Mouse (Mus musculus) ES-E14 (cell line): ENCODE measurements around the gene Fbxw8.

Experiments
- CHD2 ChIP-seq: IDR thresholded peaks from 2 replicates; pipeline ENCODE4 v1.6.1; 2014; ENCODE audit warnings: mild to moderate bottlenecking, low read depth, low read length, inconsistent platforms
- HCFC1 ChIP-seq: IDR thresholded peaks from 2 replicates; pipeline ENCODE4 v1.6.1; 2012; ENCODE audit warnings: low read length, inconsistent platforms, borderline replicate concordance; ENCODE audit not compliant: insufficient read depth

DNA sequence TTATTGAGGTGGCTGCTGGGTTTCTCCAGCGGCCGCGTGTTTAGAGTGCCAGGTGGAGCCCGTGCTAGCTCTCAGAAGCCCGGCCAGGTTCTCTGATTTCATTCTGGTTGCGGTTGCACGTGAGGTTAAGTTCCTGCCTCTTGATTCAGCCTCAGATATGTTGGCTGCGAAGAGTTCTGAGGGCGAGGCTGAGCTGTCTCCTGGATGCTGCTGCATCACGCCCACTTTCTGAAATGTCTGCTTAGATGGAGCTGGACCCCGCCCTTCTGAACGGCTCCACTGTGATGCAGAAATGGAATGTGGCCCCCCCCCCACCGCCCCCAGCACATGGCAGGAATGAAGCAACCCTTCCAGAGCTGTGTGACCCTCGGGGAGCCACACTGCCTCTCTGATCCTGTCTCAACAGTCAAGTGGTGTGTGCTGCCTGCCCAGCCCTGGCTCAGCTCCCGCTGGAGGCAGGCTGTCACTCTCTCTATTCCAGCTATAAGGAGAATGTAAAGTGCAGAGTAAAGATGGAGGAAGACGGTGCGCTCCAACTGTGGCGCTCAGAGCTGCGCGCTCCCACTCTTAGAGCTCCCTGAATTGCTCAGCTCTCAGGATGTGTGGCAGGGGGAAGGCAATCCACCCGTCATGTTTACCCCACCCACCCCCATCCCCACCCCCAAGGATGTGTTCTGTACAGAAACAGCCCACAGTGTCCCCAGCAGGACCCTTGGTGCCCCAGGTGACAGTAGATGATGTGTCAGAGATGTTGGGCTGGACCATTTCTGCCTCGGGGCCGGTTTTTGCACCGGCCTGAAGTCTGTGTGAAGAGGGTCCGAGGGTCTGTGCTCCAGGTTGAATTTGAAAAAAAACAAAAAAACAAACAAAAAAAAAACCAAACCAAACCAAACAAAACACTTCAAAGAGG, 118.1 kb downstream of the Fbxw8 start:
- TF ChIP-seq CHD2, result no peak
- TF ChIP-seq HCFC1, result no peak
